Mouse (Mus musculus): ENCODE measurements at regions not wholly inside any gene's neighbourhood (a gene's known extent, or its start where the extent isn't known, plus 50 kb on each side); places are given as distances from the start of the nearest gene placed in this dataset.

- Histone ChIP-seq H3K4me1 (ENCODE audit: control insufficient read depth, insufficient read depth) (no peaks in the 10 kb centered on the region), H3K36me3 (replicated peaks; ENCODE audit: control insufficient read depth, insufficient read depth, low read length) (no peaks in the 10 kb centered on the region), H3K4me2 (ENCODE audit: low read depth, low read length) (no peak overlapping the region), H3K9ac (replicated peaks; ENCODE audit: low read depth, low read length) (no peak overlapping the region), H3K27me3 (ENCODE audit: control insufficient read depth, insufficient read depth, low read length) (no peaks in the 10 kb centered on the region), H3K27ac (ENCODE audit: low read depth) (no peak overlapping the region), H3K4me3 (ENCODE audit: low read depth, low read length) (no peak overlapping the region), H3K9me3 (replicated peaks; ENCODE audit: control insufficient read depth, low read length) (no peaks in the 10 kb centered on the region)
- WGBS = 69% methylated on average over 5 of the region's 5 CpGs
- DNase-seq (ENCODE audit: low spot score) (no peak), ATAC-seq (ENCODE audit: insufficient read depth, low read depth) (no peak)
- TF ChIP-seq CTCF (IDR thresholded peaks at IDR 0.05; ENCODE audit: low read depth) (no peak), EP300 (IDR thresholded peaks at IDR 0.05; ENCODE audit: low read depth) (no peak)
Measured at GRCm38 (mm10) chr12:95988669-95989288, 296.8 kb downstream of the Flrt2 start.

DNA sequence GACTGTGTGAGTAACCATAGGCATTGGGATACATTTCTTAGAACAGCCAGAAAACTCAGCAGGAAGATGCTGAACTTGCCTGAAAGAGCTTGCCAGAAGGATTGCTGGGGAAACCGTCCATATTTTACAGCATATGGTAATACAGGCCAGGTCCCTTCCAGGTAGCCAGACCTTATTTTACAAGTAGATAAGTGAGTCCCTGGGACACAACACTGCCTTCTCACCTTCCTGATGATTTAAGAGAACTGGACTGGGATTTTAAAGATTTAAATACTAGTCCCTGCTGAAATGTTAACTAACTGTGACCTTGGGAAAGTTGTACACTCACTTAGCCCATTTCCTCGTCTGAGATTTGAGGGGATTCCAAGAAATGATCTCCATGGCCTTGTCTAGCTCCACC is 302.9 kb downstream of the Flrt2 start:
- no peaks in the 10 kb centered on the region for H3K36me3 ChIP-seq (replicated peaks; ENCODE audit: control insufficient read depth, insufficient read depth, low read length)
- H3K4me3 ChIP-seq (ENCODE audit: low read depth, low read length) = no peak overlapping the region
- H3K4me2 ChIP-seq (ENCODE audit: low read depth, low read length) = no peak overlapping the region
- no peak overlapping the region for H3K9ac ChIP-seq (replicated peaks; ENCODE audit: low read depth, low read length)
- ATAC-seq (ENCODE audit: insufficient read depth, low read depth) = no peak
- no peaks in the 10 kb centered on the region for H3K27me3 ChIP-seq (ENCODE audit: control insufficient read depth, insufficient read depth, low read length)
- TF ChIP-seq EP300 (IDR thresholded peaks at IDR 0.05; ENCODE audit: low read depth) (no peak), CTCF (IDR thresholded peaks at IDR 0.05; ENCODE audit: low read depth) (no peak)
- DNase-seq (ENCODE audit: low spot score) = no peak
- WGBS = 41% methylated on average over 2 of the region's 2 CpGs
- H3K9me3 ChIP-seq (replicated peaks; ENCODE audit: control insufficient read depth, low read length) = no peaks in the 10 kb centered on the region
- H3K4me1 ChIP-seq (ENCODE audit: control insufficient read depth, insufficient read depth) = no peaks in the 10 kb centered on the region
- H3K27ac ChIP-seq (ENCODE audit: low read depth) = no peak overlapping the region

GRCm38 (mm10) chr12:96030180-96030579 is 338.2 kb downstream of the Flrt2 start:
- Histone ChIP-seq H3K9me3 (replicated peaks; ENCODE audit: control insufficient read depth, low read length) (no peaks in the 10 kb centered on the region), H3K27ac (ENCODE audit: low read depth) (no peak overlapping the region), H3K4me1 (ENCODE audit: control insufficient read depth, insufficient read depth) (no peaks in the 10 kb centered on the region), H3K27me3 (ENCODE audit: control insufficient read depth, insufficient read depth, low read length) (no peaks in the 10 kb centered on the region), H3K4me2 (ENCODE audit: low read depth, low read length) (no peak overlapping the region), H3K9ac (replicated peaks; ENCODE audit: low read depth, low read length) (no peak overlapping the region), H3K36me3 (replicated peaks; ENCODE audit: control insufficient read depth, insufficient read depth, low read length) (no peaks in the 10 kb centered on the region), H3K4me3 (ENCODE audit: low read depth, low read length) (no peak overlapping the region)
- TF ChIP-seq CTCF (IDR thresholded peaks at IDR 0.05; ENCODE audit: low read depth) (no peak), EP300 (IDR thresholded peaks at IDR 0.05; ENCODE audit: low read depth) (no peak)
- no peak for ATAC-seq (ENCODE audit: insufficient read depth, low read depth)
- 26% methylated on average over 1 of the region's 1 CpGs for WGBS
- no peak for DNase-seq (ENCODE audit: low spot score)

DNA sequence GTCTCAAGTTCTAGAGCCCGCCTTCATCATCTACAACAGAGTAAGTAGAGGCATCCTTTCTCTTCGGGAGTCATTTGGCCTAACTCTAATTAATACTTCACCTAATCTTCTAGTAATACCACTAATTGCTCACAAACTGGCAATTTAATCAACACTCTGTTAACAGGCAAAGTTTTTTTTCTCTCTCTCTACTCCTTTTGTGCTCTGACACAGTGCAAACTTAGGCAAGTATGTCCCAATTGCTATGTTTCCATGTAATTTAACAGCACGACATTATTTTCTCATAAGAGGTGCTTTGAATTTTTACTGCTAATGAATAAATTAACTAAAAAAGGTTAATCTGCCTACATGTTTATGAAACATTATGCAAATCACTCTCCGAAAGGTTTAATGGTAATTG is 383.3 kb downstream of the Flrt2 start:
- 82% methylated on average over 4 of the region's 4 CpGs for WGBS
- H3K27me3 ChIP-seq (ENCODE audit: control insufficient read depth, insufficient read depth, low read length) = no peaks in the 10 kb centered on the region
- no peak for TF ChIP-seq EP300 (IDR thresholded peaks at IDR 0.05; ENCODE audit: low read depth)
- TF ChIP-seq CTCF (IDR thresholded peaks at IDR 0.05; ENCODE audit: low read depth) = no peak

GRCm38 (mm10) chr12:96090995-96091394 is 399.0 kb downstream of the Flrt2 start:
- no peaks in the 10 kb centered on the region for H3K36me3 ChIP-seq (replicated peaks; ENCODE audit: control insufficient read depth, insufficient read depth, low read length)
- no peaks in the 10 kb centered on the region for H3K4me1 ChIP-seq (ENCODE audit: control insufficient read depth, insufficient read depth)
- H3K27me3 ChIP-seq (ENCODE audit: control insufficient read depth, insufficient read depth, low read length) = no peaks in the 10 kb centered on the region
- H3K9me3 ChIP-seq (replicated peaks; ENCODE audit: control insufficient read depth, low read length) = no peaks in the 10 kb centered on the region
- 75% methylated on average over 2 of the region's 2 CpGs for WGBS
- no peak for ATAC-seq (ENCODE audit: insufficient read depth, low read depth)
- H3K4me2 ChIP-seq (ENCODE audit: low read depth, low read length) = no peak overlapping the region
- no peak for TF ChIP-seq EP300 (IDR thresholded peaks at IDR 0.05; ENCODE audit: low read depth)
- no peak for TF ChIP-seq CTCF (IDR thresholded peaks at IDR 0.05; ENCODE audit: low read depth)
- DNase-seq (ENCODE audit: low spot score) = no peak
- H3K27ac ChIP-seq (ENCODE audit: low read depth) = no peak overlapping the region
- H3K4me3 ChIP-seq (ENCODE audit: low read depth, low read length) = no peak overlapping the region
- no peak overlapping the region for H3K9ac ChIP-seq (replicated peaks; ENCODE audit: low read depth, low read length)

More for the DNA sequence above, 383.3 kb downstream of the Flrt2 start:
- no peak overlapping the region for H3K27ac ChIP-seq (ENCODE audit: low read depth)
- H3K4me2 ChIP-seq (ENCODE audit: low read depth, low read length) = no peak overlapping the region
- H3K9me3 ChIP-seq (replicated peaks; ENCODE audit: control insufficient read depth, low read length) = no peaks in the 10 kb centered on the region
- no peak overlapping the region for H3K9ac ChIP-seq (replicated peaks; ENCODE audit: low read depth, low read length)
- no peak for DNase-seq (ENCODE audit: low spot score)
- H3K4me1 ChIP-seq (ENCODE audit: control insufficient read depth, insufficient read depth) = no peaks in the 10 kb centered on the region
- H3K36me3 ChIP-seq (replicated peaks; ENCODE audit: control insufficient read depth, insufficient read depth, low read length) = no peaks in the 10 kb centered on the region
- no peak for ATAC-seq (ENCODE audit: insufficient read depth, low read depth)
- H3K4me3 ChIP-seq (ENCODE audit: low read depth, low read length) = no peak overlapping the region

DNA sequence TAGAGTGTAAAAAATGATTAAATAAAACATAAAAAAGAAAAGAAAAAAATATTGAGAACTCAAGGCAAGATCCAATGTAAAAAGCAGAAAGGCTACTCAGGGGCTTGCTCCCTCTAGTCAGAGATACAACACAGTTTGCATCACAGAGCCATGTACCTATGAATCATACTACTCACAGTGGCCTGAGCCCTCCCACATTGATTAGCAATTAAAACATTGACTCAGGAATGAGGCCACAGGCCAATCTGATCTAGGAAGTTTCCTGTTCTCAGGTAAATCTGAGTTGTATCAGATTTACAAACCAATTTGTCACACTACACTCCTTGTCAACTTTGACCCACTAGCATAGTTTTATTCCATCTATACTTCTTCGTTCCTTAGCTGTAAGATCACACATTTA is 414.2 kb downstream of the Flrt2 start:
- Histone ChIP-seq H3K9ac (replicated peaks; ENCODE audit: low read depth, low read length) (no peak overlapping the region), H3K27ac (ENCODE audit: low read depth) (no peak overlapping the region), H3K36me3 (replicated peaks; ENCODE audit: control insufficient read depth, insufficient read depth, low read length) (no peaks in the 10 kb centered on the region), H3K27me3 (ENCODE audit: control insufficient read depth, insufficient read depth, low read length) (no peaks in the 10 kb centered on the region), H3K4me3 (ENCODE audit: low read depth, low read length) (no peak overlapping the region), H3K9me3 (replicated peaks; ENCODE audit: control insufficient read depth, low read length) (no peaks in the 10 kb centered on the region), H3K4me2 (ENCODE audit: low read depth, low read length) (no peak overlapping the region), H3K4me1 (ENCODE audit: control insufficient read depth, insufficient read depth) (no peaks in the 10 kb centered on the region)
- TF ChIP-seq EP300 (IDR thresholded peaks at IDR 0.05; ENCODE audit: low read depth) (no peak), CTCF (IDR thresholded peaks at IDR 0.05; ENCODE audit: low read depth) (no peak)
- no peak for ATAC-seq (ENCODE audit: insufficient read depth, low read depth)
- 58% methylated on average over 1 of the region's 1 CpGs for WGBS
- DNase-seq (ENCODE audit: low spot score) = no peak
